Mouse (Mus musculus): ENCODE results near the gene Keg1.
"Not testable (repeated sequence)": the region's sequence is repeated elsewhere in the genome, so short reads cannot be mapped to it uniquely, and the experiment has no call there.

Keg1 gene

DNA sequence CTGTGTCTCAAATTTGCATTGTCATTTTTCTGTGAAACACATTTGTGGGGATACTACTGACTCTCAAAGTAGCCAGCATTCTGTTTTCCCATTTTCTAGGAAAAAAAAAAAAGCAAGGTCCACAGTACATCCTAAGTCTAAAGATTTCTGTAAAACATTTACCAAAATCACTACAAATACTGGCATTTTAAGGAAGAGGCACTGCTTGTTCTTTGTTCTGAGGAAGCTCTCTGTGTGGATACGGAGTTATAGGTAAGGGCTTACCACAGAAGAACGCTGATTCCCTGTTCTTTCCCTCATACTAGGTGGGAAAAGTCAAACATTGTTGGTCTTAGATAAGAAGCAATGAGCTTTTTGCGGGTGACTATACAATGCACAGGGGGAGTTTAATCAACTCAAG, at the start of gene Keg1:
Keg1 (plus strand) TSS at position 197 of the 400 bp plus-strand sequence.
- no peak for DNase-seq (ENCODE audit: inconsistent ontology term)

DNA sequence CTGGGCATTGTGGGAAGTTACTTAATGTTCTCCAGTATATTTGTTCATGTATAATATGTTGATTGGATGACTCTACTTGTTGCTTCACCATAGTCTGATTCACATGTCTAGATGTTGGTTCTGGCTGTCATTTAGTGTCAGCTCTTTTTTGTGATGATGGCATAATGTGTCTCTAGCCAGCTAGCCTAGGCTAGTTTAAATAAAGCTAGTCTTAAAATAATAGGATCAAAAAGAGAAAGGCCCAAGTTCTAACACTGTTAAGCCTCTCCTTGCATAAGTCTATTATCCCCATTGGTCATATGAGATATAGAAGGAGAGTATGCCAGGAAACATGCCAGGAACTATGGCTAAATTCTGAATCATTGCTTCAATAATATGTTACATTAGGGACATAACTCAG, 46.1 kb upstream of the Keg1 start:
- DNase-seq (ENCODE audit: inconsistent ontology term), result no peak

DNA sequence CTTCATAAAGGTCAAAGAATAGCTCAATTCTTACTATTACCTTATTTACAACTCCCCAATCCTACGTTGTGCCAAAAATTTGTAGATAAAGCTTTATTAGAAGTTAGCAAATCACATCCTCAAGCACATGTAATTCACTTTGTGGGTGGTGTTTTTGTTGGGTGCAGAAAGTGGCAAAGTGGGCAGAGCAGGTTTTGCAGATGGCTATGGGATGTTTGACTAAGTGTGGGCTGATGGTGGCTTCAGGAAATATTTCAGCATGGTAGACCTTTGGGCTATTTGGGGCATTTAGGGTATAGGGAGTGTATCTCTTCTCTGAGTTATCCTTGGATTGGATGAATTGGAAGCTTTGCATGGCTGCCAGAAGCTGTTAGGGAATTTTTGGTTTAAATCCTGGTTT, 29.4 kb upstream of the Keg1 start:
- DNase-seq (ENCODE audit: inconsistent ontology term), result no peak

DNA sequence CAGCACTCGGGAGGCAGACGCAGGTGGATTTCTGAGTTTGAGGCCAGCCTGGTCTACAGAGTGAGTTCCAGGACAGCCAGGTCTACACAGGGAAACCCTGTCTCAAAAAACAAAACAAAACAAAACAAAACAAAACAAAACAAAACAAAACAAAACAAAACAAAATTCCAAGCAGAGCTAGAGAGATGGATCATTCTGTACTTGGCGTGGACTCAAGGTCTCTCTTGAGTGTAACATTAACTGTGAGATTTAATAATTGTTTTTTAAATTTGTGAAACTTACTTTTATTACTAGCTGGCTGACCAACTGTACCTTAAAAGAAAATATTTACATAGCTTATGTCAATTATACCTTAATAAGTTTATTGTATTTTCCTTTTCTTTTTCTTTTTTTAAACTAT, 27.0 kb upstream of the Keg1 start:
- not testable (repeated sequence) for DNase-seq (ENCODE audit: inconsistent ontology term)

DNA sequence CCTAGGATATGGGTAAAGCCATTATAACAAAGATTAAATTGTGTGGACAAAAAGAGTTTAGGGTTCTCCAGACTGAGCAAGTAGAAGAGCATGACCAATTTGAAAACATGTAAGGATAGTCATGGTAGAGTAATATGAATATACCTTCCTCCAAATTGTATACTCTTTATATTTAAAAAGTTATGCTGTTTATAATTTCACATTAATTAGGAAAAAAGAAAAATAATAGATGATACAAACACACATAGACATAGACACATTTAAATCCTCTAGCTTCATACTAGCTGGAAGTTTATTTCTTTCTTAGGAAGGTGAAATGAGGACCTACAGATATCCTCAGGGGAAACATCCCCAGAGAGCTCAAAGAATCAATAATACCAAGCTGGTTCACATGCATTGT, 25.4 kb upstream of the Keg1 start, which contains the start of gene Olfr1442:
Olfr1442 (plus strand) TSS at position 301 of the 400 bp plus-strand sequence.
- no peak for DNase-seq (ENCODE audit: inconsistent ontology term)

DNA sequence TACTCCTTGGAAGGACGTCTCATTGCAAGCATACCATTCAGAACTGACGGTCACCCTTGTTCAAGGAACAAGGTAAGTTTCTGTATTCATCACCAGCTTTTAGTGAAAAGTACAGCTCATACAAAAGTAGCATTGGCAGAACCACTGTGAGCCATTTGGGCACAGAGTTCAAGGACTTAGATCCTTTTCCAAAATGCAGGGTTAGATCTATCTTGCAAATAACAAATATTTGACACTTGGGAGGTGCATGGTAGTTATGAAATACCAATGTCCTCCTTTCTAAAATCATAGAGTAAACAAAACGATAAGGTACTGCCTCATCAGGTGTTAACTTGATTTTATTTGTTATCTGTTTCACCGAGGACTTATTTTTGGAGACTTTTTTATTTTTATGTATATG, 24.5 kb upstream of the Keg1 start:
- no peak for DNase-seq (ENCODE audit: inconsistent ontology term)

DNA sequence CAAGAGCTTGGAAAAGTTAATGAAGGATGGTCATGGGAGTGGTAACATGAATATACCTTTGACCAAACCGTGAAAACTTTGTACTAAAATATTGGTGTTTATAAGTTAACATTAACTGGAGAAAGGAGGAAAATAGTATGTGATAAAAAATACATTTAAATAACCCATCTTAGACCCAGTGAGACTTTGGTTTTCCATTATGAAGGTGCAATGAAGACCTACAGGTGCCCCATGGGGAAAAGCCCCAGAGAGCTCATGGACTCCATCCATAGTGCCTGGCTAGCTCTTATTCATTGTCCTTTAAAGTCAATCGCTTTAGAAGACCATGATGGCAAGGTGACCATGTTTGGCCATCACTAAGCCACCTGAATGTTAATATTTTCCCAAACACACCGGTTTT, 17.8 kb upstream of the Keg1 start, which contains the start of gene Olfr1443:
Olfr1443 (plus strand) TSS at position 301 of the 400 bp plus-strand sequence.
- no peak for DNase-seq (ENCODE audit: inconsistent ontology term)

DNA sequence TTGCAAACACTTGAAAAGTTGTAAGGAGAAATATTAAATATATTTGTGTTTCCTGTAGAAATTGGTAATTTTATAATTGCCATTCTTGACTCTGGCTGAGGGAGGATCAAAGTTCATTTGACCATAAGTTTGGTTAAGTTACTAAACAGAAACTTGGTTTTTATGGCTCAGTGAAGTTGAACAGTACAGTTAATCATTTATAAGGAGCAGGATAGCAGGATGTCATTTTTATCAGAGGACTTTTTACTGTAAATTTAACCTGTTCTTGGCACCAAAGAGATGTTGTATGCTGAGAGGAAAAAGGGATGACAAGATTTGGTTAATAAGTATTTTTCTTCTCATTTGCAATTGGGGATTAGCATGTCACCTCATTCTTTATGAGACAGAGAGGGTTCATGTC, 10.9 kb upstream of the Keg1 start:
- DNase-seq (ENCODE audit: inconsistent ontology term), result no peak

DNA sequence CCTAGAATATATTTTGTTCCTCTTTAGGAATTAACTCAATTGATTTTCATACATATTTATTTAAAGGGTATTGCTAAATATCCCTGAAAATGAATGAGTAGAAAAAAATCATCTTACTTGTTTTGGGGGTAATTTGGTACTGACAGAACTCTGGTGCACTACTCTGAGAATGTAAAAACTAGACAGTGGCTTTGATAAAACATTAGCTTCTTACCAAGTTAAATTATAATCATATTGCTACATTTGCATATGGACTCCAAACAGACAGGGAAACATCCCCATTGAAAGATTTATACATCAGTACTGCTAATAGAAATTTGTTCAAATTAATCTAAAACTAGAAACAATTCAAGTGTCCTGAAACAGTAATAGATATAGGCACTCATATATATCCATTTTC, 10.4 kb upstream of the Keg1 start:
- no peak for DNase-seq (ENCODE audit: inconsistent ontology term)

DNA sequence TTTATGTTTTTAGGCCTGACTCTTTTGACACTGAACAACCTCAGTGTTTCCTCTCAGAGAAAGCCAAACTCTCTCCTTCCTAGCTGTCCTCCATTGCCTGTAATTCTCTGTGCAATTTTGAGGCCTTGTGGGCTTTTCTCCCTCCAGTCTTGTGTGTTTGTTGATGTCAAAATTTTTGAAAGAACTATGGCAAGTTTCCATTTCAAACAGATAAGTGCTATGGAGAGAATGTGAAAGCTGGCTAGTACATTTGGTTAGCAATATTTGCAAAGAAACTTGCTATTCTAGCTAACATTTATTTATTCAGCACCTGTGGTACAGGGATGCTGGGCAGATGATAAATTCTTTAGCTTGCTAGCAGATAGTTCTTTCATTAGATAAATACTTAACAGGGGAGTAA, 635 bp downstream of the Keg1 start:
- DNase-seq (ENCODE audit: inconsistent ontology term), result no peak

DNA sequence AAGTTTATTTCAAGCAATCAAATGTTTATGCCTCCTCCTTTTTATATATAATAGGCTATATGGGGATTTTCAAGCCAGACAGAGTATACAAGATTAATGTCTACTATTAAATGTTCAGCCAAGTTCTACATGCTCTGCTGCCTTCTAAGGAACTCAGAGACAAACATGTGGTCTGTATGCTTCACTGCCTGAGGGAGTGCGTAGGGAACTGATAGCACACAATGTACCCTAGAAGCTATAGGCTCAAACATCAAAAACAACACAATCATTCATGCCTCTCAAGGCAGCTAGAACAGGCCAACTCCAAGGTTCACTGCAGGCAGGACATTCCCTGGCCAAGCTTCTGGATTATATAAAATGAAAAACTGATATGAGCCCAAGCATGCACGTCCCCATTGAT, 12.9 kb downstream of the Keg1 start:
- DNase-seq (ENCODE audit: inconsistent ontology term), result no peak

DNA sequence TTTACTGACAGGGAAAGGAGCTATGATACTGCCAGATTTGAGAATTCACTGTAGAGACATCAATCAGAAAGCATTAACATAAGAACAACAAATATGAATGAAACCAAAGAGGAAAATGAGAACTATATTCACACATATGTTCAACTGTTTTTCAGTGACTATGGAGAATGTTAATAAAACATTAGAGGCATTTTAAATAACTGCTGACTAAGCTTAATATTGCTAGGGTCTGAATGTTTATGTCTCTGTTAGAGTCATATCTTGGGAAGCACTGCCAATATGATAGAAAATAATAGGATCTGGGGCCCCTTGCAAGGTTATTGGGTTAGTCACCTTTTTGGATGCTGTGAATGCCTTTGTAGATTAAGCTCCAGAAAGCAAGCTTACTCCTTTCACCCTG, 13.4 kb downstream of the Keg1 start:
- no peak for DNase-seq (ENCODE audit: inconsistent ontology term)

DNA sequence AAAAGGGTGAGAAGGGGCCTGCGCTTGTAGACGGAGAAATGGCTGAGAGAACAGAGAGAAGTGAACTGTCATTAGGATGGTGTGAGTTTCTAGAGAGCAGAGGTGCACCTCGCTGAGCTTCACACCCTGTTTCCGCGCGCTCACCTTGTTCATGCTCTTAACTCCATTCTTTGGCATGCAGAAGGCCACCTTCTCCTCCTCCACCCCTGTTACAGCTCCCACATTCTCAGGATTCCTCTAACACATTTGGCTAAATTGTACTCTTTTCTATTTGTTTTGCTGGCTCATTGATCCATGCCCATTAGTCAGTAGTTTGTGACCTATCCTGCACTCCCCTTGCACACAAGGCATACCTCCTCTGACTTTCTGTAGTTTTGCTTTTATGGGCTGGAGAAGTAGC, 23.6 kb downstream of the Keg1 start:
- no peak for DNase-seq (ENCODE audit: inconsistent ontology term)

DNA sequence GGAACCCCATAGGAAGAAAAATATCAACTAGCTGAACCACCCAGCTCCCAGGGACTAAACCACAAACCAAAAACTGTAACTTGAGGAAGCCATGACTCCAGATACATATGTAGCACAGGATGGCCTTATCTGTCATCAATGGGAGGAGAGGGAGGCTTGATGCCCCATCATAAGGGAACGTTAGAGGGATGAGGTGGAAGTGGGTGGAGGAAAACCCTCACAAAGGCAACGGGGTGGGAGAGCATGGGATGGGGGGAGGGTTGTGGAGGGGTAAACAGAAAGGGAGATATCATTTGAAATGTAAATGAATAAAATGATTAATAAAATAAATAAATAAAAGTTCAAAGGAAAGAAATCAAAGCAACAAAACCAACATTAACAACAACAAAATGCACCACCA, 24.9 kb downstream of the Keg1 start:
- DNase-seq (ENCODE audit: inconsistent ontology term), result no peak

DNA sequence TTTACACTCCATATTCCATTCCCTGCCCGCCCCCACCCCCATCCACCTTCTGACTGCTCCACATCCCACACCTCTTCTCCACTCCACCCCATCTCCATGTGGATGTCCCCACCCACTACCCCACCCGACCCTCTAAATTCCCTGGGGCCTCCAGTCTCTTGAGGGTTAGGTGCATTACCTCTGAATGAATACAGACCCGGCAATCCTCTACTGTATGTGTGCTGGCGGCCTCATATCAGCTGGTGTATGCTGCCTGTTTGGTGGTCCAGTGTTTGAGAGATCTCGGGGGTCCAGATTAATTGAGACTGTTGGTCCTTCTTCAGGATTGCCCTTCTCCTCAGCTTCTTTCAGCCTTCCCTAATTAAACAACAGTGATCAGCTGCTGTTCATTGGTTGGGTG, 25.3 kb downstream of the Keg1 start:
- not testable (repeated sequence) for DNase-seq (ENCODE audit: inconsistent ontology term)

DNA sequence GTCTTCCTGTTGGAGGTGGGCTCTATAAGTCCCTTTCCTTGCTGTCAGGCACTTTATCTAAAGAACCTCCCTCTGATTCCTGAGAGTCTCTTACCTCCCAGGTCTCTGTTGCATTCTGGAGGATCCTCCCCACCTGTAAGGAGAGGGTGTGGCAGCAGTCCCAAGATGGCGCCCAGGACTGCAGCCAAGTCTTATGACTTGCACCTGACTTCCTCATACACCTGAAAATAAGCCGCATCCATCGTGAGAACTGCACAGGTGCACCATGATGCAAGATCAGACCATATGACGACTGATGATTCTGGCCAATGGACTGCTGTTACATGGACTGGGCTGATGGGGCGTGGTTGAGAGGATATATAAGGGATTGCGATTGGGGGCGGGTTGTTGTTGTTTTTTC, 26.0 kb downstream of the Keg1 start:
- not testable (repeated sequence) for DNase-seq (ENCODE audit: inconsistent ontology term)

DNA sequence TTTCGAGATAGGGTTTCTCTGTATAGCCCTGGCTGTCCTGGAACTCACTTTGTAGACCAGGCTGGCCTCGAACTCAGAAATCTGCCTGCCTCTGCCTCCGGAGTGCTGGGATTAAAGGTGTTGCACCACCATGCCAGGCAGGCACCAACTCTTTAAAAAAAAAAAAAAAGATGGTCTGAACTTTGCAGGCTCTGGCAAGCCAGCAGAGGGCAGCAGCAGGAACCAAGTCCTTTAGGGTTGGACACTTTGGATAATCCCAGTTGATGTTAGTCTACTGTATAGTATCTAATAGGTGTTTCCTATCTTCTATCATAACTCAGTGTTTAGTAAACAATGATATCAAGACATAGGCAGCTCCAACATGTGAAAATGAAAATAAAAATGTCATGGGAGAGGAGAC, 26.7 kb downstream of the Keg1 start:
- DNase-seq (ENCODE audit: inconsistent ontology term), result no peak

DNA sequence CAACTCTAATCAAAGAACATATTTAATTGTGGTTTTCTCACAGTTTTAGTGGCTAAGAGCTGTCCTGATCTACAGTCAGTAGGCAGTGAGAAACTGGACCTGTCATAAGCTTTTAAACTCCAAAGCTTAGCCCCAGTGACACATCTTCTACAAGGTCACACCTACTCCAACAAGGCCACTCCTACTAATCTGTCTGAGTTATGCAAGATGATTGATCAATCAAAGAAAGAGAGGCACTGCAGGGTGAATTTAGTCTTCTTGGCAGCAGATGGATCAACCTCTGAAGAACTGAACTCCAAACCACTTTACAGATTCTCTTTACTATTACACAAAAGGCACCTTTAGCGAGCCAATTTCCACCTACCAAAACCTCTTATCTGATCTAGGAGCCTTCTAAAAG, 30.3 kb downstream of the Keg1 start:
- peak; percentile 27 for DNase-seq (ENCODE audit: inconsistent ontology term)

DNA sequence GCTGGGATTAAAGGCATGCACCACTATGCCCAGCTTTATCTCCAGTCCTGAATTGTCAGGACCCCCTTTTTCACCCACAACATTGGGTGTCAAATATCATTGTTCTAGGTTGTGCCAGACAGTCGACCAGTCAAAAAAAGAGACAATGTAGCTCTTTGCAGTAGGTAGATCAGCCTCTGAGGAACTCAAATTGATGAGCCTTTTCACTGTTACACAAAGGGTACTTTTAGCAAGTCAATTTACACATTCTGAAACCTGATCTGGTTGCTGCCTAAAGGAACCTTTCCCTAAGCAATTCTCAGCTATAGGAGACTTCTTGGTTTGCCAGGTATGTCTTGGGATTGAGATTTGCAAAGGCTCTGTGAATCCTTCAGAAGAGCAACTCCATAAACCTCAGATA, 35.5 kb downstream of the Keg1 start:
- no peak for DNase-seq (ENCODE audit: inconsistent ontology term)

DNA sequence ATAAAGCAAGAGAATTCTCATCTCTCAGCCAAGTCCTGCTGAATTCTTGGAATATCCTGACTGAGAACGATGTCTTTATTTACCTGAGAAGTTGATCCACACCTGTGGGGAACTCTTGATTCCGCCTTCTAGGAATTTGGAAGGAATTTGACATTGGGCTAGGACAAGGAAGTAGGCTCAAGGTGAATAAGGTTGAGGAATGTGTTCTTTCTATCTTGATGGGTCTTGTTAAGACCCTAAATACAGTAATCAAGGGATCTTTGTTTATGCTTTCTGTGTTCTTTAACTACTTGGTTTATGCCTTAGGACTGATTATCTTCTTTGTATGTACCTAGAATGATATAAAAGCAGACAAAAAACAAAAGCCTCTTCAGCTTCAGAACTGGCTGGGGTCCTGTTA, 36.4 kb downstream of the Keg1 start:
- DNase-seq (ENCODE audit: inconsistent ontology term), result no peak

DNA sequence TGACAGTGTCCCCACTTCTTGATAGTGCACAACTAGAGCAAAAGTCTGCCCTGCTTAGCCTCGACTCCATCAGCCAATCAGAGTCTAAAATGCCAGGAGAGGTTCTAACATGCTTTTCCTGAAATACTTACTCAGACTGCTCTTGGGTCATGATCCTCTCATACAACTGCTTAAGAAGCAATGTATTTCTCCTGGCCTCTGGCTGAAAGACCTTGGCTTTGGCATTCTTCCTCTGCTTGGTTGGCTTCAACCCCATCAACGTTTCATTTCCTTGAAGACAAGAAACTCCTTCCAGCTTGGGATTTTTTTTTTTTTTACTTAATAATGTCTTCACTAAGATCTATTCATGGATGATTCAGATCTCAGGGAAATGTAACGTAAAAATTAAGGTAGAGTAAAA, 60.7 kb downstream of the Keg1 start:
- no peak for DNase-seq (ENCODE audit: inconsistent ontology term)

DNA sequence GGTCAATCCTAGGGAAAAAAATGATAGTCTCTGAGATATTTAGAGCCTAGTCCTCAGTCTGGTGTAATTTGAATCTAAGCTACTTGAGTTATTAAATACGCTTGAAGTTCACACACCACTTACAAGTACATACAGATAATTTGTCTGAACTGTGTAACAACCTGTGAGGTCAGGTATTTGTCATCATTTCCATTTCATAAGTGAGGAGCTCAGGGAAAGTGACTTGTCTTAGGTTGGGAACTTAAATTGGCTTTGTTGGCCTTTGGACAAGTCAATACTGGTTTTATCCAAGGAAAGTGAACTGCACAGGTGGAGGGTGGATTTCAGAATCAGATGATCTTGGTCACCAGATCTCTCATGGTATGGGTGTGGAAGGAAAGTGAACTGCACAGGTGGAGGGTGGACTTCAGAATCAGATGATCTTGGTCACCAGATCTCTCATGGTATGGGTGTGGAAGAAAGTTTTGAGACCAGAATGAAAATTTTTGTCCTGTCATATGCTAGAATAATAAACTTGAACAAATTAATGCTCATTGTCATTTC, 63.4 kb downstream of the Keg1 start:
- DNase-seq (ENCODE audit: inconsistent ontology term), result no peak

DNA sequence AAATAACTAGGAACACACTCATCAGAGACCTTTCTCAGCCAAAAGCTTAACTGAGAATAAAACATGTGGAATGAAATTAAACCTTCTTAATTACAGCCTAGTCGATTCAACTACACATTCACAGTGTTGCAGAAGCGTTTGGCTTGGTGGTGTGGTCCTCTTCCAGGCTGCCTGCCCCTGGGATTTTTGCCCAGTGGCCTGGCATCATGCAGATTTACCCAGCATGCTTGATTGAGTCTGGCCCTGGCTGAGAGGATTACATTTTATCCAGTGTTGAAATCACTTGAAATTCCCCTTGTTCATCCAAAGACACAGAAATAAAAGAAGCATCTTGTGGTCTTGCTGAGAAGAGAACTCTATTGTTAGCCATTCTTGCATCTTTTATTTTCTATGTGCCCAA, 64.1 kb downstream of the Keg1 start:
- DNase-seq (ENCODE audit: inconsistent ontology term), result peak; percentile 98
